Mouse (Mus musculus) urinary bladder, adult 18-20 months (tissue): ENCODE results near the gene Camta1.

Source experiments
- DNase-seq, 2 experiments: peaks; one replicate each; pipeline ENCODE4 v3.0.0; 2022; ENCODE audit warnings: low spot score in 2 of 2, mixed read lengths in 2 of 2

Gene Camta1

DNA sequence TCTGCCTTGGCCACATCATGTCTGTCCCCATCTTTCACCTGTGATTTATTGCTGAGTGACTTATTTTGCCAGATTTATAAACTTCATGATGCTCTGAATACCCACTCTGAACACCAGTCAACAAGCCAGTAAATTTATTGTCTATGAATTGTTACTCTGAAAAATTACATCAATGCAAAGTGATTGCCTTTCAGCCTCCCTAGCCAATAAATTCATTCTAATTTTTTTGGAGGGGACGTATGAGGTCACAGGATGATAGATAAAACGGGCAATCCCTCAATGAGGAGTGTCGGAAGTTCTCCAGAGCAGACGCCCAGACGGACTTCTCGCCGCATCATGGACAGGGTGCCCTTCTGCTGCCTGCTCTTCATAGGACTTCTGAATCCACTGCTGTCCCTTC, 864.9 kb downstream of the Camta1 start, which contains the start of gene Uts2:
Uts2 (plus strand) TSS at position 301 of the 400 bp plus-strand sequence.
- DNase-seq: no peak

DNA sequence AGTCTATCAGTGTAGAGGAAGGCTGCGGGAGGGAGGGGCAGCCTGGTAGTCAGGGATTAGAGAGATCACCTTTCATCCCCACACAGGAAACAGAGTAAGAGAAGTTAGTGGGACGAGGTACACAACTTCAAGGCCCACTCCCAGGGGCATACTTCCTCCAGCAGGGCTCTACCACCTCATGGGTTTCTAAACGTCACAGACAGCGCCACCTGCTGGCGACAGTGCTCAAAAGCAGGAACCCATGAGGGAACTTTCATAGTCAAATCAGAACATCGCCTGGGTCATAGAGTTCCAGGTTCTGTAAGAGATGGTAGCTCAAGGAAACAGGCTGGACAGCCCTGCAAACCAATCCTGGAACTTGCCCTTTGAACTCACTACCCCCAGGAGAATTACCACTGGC, 871.5 kb downstream of the Camta1 start:
- no peak for DNase-seq

DNA sequence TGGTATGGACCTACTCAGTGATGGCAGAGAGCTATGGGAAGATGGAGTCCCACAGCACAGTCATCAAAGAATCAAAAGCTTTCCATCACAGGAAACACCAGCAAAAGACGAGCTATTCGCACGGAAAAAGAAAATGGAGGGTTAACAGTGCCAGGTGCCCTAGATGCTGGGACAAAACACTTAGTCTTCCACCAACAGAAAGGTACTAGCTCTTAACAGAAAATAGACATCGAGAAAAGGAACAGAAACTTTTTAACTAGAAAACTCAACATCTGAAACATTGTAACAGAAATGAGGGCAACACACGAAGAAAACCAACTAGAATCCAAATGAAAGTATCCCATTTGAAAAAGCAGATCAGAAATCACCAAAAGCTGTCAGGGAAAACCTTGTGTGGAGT, 881.5 kb downstream of the Camta1 start:
- no peak for DNase-seq

GRCm38 (mm10) chr4:150979455-150979854, 882.2 kb downstream of the Camta1 start:
- no peak for DNase-seq

- no peak for DNase-seq
These were observed 883.3 kb downstream of the Camta1 start for GRCm38 (mm10) chr4:150978156-150978910.

GRCm38 (mm10) chr4:150975145-150975544, 886.5 kb downstream of the Camta1 start:
- no peak for DNase-seq

GRCm38 (mm10) chr4:150973264-150973663, 888.4 kb downstream of the Camta1 start:
- DNase-seq: no peak

DNA sequence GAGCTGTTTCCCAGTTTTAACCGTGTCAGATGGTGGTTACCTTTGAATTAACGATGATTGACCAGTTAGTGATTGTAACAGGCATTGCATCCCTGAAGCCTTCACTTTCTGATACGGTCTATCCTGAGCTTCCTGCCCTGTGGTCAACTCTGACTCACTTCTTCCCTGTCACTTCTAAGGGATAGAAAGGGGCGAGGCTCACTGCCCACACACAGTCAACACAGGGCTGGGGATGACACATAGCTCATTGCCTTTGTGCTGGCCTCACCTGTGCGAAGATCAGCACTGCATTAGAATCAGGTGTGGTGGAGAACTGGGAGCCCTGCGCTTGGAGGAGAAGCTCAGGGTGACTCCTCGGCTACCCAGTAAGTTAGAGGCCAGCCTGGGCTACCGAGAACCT, 892.7 kb downstream of the Camta1 start:
- no peak for DNase-seq

- DNase-seq: peak; percentile 13 to 62
These were observed 895.1 kb downstream of the Camta1 start for GRCm38 (mm10) chr4:150966556-150966955.

- no peak for DNase-seq
These were observed 896.1 kb downstream of the Camta1 start for GRCm38 (mm10) chr4:150965555-150965951.

DNA sequence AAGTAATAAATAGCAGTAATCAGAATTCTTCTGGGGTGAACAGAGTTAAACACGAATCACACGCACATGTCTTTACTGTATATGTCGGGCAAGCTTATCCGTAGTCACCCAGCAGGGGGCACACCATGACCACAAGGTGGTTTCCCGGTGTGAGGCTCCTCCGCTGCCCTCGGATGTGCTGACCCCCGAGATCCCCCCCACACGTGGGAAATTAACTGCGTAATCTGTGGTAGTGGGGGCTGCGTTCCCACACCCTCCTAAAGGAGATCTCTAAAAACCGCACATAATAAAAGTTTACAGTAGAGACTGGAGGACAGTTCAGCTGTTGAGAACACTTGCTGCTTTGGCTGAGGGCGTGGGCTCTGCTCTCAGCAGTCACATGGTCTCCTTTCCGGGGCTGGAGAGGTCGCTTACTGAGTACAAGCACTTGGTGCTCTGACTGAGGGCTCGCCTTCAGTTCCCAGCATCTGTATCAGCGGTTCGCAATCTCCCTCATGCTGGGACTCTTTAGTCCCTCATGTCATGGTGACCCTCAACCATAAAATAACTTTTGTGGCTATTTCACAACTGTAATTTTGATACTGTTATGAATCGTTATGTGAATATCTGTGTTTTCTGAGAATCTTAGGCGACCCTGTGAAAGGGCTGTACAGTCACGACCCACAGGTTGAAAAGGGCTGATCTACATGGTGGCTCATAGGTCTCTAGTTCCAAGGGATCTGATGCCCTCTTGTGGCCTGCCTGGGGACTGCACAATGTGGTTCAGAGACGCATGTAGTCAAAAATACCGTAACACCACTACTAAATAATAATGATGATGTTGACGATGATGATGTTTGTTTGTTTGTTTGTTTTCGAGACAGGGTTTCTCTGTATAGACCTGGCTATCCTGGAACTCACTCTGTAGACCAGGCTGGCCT, 896.8 kb downstream of the Camta1 start:
- peak; percentile 68 to 83 for DNase-seq

- no peak for DNase-seq
These were observed 898.0 kb downstream of the Camta1 start for GRCm38 (mm10) chr4:150963711-150964110.

DNA sequence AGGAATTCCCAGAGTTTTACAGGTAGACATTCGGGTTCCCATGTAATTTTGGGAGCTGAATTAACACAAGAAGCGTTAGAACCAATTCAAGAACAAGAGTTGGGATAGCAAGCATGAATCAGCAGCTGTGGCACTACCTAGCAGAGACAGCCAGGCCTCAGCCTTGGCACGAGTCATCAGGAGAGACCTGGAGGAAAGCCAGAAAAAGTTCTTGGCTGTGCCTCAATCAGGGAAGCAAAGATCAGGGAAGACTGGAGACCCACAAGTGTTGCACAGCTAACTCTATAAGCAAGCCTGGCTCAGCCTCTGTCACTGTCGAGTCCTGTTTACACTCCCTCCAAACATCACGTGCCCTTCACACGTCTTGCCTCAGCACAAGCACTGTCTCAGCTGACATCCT, 899.4 kb downstream of the Camta1 start:
- no peak for DNase-seq

GRCm38 (mm10) chr4:150958536-150958935, 903.1 kb downstream of the Camta1 start:
- no peak for DNase-seq

DNA sequence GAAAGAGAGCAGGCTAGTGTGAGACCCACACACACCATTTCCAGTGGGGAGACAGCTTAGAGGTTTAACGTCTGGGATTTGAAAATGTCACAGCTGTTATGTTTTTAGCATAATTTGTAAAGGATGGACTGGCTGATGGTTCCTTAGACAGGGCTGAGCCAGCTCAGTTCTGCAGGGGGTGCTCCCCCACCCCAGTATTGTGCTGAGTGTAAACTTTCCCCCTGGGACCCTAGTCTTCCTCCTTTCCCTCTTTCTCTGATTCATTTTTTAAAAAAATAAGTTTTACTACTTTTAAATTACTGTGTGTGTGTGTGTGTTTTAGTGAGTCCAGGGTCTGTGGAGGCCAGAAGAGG, 904.6 kb downstream of the Camta1 start:
- DNase-seq: no peak

DNA sequence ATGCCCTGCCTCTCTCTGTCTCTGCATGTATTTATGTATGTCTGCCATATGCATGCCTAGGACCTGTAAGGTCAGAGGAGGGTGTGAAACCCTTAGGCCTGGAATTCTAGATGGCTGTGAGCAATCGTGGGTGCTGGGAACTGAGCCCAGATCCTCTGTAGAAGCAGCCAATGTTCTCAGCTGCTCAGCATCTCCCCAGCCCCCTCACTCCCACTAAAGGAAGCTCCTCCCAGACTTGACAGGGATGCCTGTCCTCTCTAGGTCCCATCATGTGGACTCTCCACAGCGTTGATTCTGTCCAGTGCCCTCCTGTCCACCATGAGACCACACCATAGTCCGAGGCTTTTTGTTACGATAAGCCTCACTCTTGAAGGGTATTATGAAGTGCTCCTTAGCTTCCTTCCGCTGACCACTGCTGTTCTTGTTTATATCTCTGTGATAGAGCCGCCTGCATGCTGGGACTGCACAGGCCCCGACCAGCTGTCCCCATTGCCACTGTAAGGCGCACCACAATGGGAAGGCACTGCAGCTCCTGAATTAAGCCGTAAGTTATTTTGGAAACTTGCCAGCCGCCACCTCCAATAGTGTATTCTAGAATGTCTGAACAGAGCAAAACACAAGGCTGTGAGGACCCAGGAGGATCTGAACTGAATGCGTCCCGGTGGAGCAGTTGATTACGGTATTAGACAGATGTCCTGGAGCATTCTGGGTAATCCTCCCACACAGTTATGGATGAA, 905.1 kb downstream of the Camta1 start:
- DNase-seq: no peak

DNA sequence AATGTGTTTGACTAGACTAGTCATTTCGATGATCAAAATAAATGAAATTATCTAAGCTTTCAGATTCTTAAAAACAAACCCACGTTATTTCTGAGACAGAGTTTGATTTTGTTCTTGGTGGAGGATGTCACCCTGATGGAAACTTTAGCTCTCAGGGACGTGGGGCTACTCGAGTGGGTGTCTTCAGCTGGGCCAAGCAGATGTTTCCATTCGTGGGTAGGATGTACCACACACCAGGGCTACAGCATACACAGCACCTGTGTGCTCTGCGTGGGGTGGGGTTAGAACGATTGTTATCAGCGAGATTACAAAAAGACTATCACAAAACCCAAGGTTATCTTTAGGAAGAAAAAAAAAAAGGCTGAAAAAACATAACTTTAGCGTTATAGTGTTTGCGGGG, 910.7 kb downstream of the Camta1 start:
- DNase-seq: no peak

- no peak for DNase-seq
These were observed 917.0 kb downstream of the Camta1 start for GRCm38 (mm10) chr4:150944707-150945106.

GRCm38 (mm10) chr4:150939991-150940651, 921.6 kb downstream of the Camta1 start:
- no peak for DNase-seq

DNA sequence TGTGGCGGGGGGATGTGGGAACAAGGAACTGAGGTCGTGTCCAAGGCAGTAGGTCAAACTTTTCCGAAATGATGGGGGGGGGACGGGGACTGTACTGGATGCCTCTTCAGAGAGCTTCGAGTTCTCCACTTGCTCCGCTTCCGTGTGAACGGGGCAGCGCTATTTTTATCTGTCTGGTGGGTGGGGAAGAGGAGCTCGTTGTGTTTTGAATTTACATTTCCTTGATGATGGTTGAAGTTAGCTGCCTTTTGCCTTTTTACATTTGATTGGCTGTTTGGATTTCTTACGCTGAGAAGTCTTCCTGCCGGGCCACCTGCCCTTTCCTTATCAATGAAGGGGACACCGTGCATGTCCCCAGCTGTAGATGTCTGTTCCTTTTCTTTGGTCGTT, 923.6 kb downstream of the Camta1 start:
- no peak for DNase-seq

DNA sequence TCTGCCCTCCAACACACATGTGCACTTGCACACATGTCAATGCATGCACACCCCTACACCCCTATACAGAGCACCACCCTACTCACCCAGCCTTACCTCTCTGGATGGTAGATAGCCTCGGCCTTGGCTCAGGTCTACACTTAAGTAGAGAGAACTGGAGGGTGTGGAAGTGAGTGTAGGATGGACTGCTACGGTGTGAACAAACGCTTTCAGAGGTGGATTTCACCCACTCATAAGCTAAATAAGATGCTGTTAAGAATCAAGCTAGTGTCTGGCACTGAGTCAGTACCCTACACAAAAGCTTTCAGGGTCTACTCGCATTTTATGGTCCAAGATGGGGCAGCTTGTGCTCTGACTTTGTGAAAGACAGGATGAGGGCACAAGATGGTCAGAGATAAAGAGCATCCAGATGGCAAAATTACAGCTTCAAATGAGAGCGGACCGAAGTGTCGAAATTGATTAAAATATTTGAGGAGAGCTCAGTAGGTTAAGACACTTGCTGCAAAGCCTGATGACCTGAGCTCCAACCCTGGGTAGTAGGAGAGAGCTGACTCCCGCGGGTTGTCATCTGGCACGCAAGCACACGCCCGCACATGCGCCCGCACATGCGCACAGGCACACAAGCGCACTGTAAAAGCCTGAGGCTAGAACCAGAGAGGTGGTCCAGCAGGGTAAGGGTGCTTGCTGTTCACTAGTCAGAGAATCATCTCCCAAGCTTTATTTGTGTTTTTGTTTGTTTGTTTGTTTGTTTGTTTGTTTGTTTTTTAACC, 924.2 kb downstream of the Camta1 start:
- peak in 1 of 2 experiments; percentile 15 for DNase-seq
